Mouse (Mus musculus): ENCODE results near the gene Chn2. TPM values are rescaled to one million over a fixed set of nuclear protein-coding genes. Genes with fewer than 3 reads are reported as not detected.

Gene Chn2
- polyA plus RNA-seq, 1 experiment from 2014 or later, result 9.8 TPM

- Histone ChIP-seq H3K27ac (replicated peaks; ENCODE audit: low read depth, low read length) (no peak overlapping the region), H3K36me3 (ENCODE audit: control insufficient read depth, insufficient read depth, low read length) (no peaks in the 10 kb centered on the region), H3K9me3 (ENCODE audit: control insufficient read depth, low read length) (no peaks in the 10 kb centered on the region), H3K4me1 (ENCODE audit: control insufficient read depth, insufficient read depth, low read length) (peaks cover 6% of the 10 kb centered on the region; the same call in 1 of the 2 replicates), H3K4me2 (ENCODE audit: low read depth, severe bottlenecking) (no peak overlapping the region), H3K4me3 (ENCODE audit: low read depth, low read length) (no peak overlapping the region), H3K27me3 (ENCODE audit: control insufficient read depth, insufficient read depth, low read length) (no peaks in the 10 kb centered on the region), H3K9ac (ENCODE audit: low read length) (no peak overlapping the region; the same call in 1 of the 2 replicates)
- ATAC-seq (ENCODE audit: insufficient number of reproducible peaks, low FRiP score, low TSS enrichment, low read depth) (no peak), DNase-seq (ENCODE audit: low spot score) (no peak)
- 33% methylated on average over 13 of the region's 13 CpGs for WGBS
Observed at GRCm38 (mm10) chr6:54119885-54120666, 80.7 kb downstream of the Chn2 start.

- no peak overlapping the region for H3K4me2 ChIP-seq (ENCODE audit: low read depth, severe bottlenecking)
- WGBS, result 74% methylated on average over 5 of the region's 5 CpGs
- no peak for DNase-seq (ENCODE audit: low spot score)
- H3K27me3 ChIP-seq (ENCODE audit: control insufficient read depth, insufficient read depth, low read length), result no peaks in the 10 kb centered on the region
- H3K9me3 ChIP-seq (ENCODE audit: control insufficient read depth, low read length), result no peaks in the 10 kb centered on the region
- H3K27ac ChIP-seq (replicated peaks; ENCODE audit: low read depth, low read length), result no peak overlapping the region
- H3K4me1 ChIP-seq (ENCODE audit: control insufficient read depth, insufficient read depth, low read length), result peaks cover 6% of the 10 kb centered on the region; the same call in 1 of the 2 replicates
- ATAC-seq (ENCODE audit: insufficient number of reproducible peaks, low FRiP score, low TSS enrichment, low read depth), result no peak
- no peak overlapping the region for H3K9ac ChIP-seq (ENCODE audit: low read length)
- H3K36me3 ChIP-seq (ENCODE audit: control insufficient read depth, insufficient read depth, low read length), result no peaks in the 10 kb centered on the region
- H3K4me3 ChIP-seq (ENCODE audit: low read depth, low read length), result no peak overlapping the region
Observed at GRCm38 (mm10) chr6:54120889-54121288, 81.5 kb downstream of the Chn2 start.

- DNase-seq (ENCODE audit: low spot score), result no peak
- H3K9ac ChIP-seq (ENCODE audit: low read length), result no peak overlapping the region
- no peak overlapping the region for H3K4me2 ChIP-seq (ENCODE audit: low read depth, severe bottlenecking)
- H3K9me3 ChIP-seq (ENCODE audit: control insufficient read depth, low read length), result no peaks in the 10 kb centered on the region
- H3K27ac ChIP-seq (replicated peaks; ENCODE audit: low read depth, low read length), result no peak overlapping the region
- H3K36me3 ChIP-seq (ENCODE audit: control insufficient read depth, insufficient read depth, low read length), result no peaks in the 10 kb centered on the region
- WGBS, result 75% methylated on average over 3 of the region's 3 CpGs
- no peaks in the 10 kb centered on the region for H3K27me3 ChIP-seq (ENCODE audit: control insufficient read depth, insufficient read depth, low read length)
- H3K4me3 ChIP-seq (ENCODE audit: low read depth, low read length), result no peak overlapping the region
- ATAC-seq (ENCODE audit: insufficient number of reproducible peaks, low FRiP score, low TSS enrichment, low read depth), result no peak
- peaks cover 6% of the 10 kb centered on the region; the same call in 1 of the 2 replicates for H3K4me1 ChIP-seq (ENCODE audit: control insufficient read depth, insufficient read depth, low read length)
Observed at GRCm38 (mm10) chr6:54124519-54124918, 85.2 kb downstream of the Chn2 start.

- no peak for ATAC-seq (ENCODE audit: insufficient number of reproducible peaks, low FRiP score, low TSS enrichment, low read depth)
Observed at GRCm38 (mm10) chr6:54125536-54125935, 86.2 kb downstream of the Chn2 start.

GRCm38 (mm10) chr6:54126225-54126992 is 87.1 kb downstream of the Chn2 start:
- no peaks in the 10 kb centered on the region for H3K4me1 ChIP-seq (ENCODE audit: control insufficient read depth, insufficient read depth, low read length)
- DNase-seq (ENCODE audit: low spot score) (no peak), ATAC-seq (ENCODE audit: insufficient number of reproducible peaks, low FRiP score, low TSS enrichment, low read depth) (no peak)
- no peaks in the 10 kb centered on the region for H3K36me3 ChIP-seq (ENCODE audit: control insufficient read depth, insufficient read depth, low read length)
- H3K9me3 ChIP-seq (ENCODE audit: control insufficient read depth, low read length), result no peaks in the 10 kb centered on the region
- H3K27me3 ChIP-seq (ENCODE audit: control insufficient read depth, insufficient read depth, low read length), result no peaks in the 10 kb centered on the region
- 88% methylated on average over 9 of the region's 9 CpGs for WGBS
- H3K4me3 ChIP-seq (ENCODE audit: low read depth, low read length), result no peak overlapping the region
- H3K27ac ChIP-seq (replicated peaks; ENCODE audit: low read depth, low read length), result no peak overlapping the region
- no peak overlapping the region for H3K4me2 ChIP-seq (ENCODE audit: low read depth, severe bottlenecking)
- H3K9ac ChIP-seq (ENCODE audit: low read length), result no peak overlapping the region

More at GRCm38 (mm10) chr6:54125536-54125935, 86.2 kb downstream of the Chn2 start:
- DNase-seq (ENCODE audit: low spot score), result no peak
- Histone ChIP-seq H3K27me3 (ENCODE audit: control insufficient read depth, insufficient read depth, low read length) (no peaks in the 10 kb centered on the region), H3K4me3 (ENCODE audit: low read depth, low read length) (no peak overlapping the region), H3K4me1 (ENCODE audit: control insufficient read depth, insufficient read depth, low read length) (0 out of 2 replicates have a peak, but pooled peaks cover 2% of the 10 kb centered on the region), H3K36me3 (ENCODE audit: control insufficient read depth, insufficient read depth, low read length) (no peaks in the 10 kb centered on the region), H3K4me2 (ENCODE audit: low read depth, severe bottlenecking) (no peak overlapping the region), H3K9me3 (ENCODE audit: control insufficient read depth, low read length) (no peaks in the 10 kb centered on the region), H3K27ac (replicated peaks; ENCODE audit: low read depth, low read length) (no peak overlapping the region), H3K9ac (ENCODE audit: low read length) (no peak overlapping the region)
- 70% methylated on average over 5 of the region's 5 CpGs for WGBS

- ATAC-seq (ENCODE audit: insufficient number of reproducible peaks, low FRiP score, low TSS enrichment, low read depth), result no peak
Observed at GRCm38 (mm10) chr6:54126993-54127697, 87.8 kb downstream of the Chn2 start.

GRCm38 (mm10) chr6:54128702-54129101 is 89.3 kb downstream of the Chn2 start:
- H3K9ac ChIP-seq (ENCODE audit: low read length), result no peak overlapping the region
- H3K4me3 ChIP-seq (ENCODE audit: low read depth, low read length), result no peak overlapping the region
- H3K27me3 ChIP-seq (ENCODE audit: control insufficient read depth, insufficient read depth, low read length), result no peaks in the 10 kb centered on the region
- 64% methylated on average over 1 of the region's 1 CpGs for WGBS
- no peak overlapping the region for H3K4me2 ChIP-seq (ENCODE audit: low read depth, severe bottlenecking)
- H3K27ac ChIP-seq (replicated peaks; ENCODE audit: low read depth, low read length), result no peak overlapping the region
- ATAC-seq (ENCODE audit: insufficient number of reproducible peaks, low FRiP score, low TSS enrichment, low read depth), result no peak
- no peaks in the 10 kb centered on the region for H3K4me1 ChIP-seq (ENCODE audit: control insufficient read depth, insufficient read depth, low read length)
- no peaks in the 10 kb centered on the region for H3K36me3 ChIP-seq (ENCODE audit: control insufficient read depth, insufficient read depth, low read length)
- no peak for DNase-seq (ENCODE audit: low spot score)
- no peaks in the 10 kb centered on the region for H3K9me3 ChIP-seq (ENCODE audit: control insufficient read depth, low read length)

More at GRCm38 (mm10) chr6:54126993-54127697, 87.8 kb downstream of the Chn2 start:
- H3K4me3 ChIP-seq (ENCODE audit: low read depth, low read length), result no peak overlapping the region
- H3K4me2 ChIP-seq (ENCODE audit: low read depth, severe bottlenecking), result no peak overlapping the region; the same call in 1 of the 2 replicates
- no peaks in the 10 kb centered on the region for H3K27me3 ChIP-seq (ENCODE audit: control insufficient read depth, insufficient read depth, low read length)
- H3K9me3 ChIP-seq (ENCODE audit: control insufficient read depth, low read length), result no peaks in the 10 kb centered on the region
- WGBS, result 86% methylated on average over 11 of the region's 11 CpGs
- H3K36me3 ChIP-seq (ENCODE audit: control insufficient read depth, insufficient read depth, low read length), result no peaks in the 10 kb centered on the region
- H3K9ac ChIP-seq (ENCODE audit: low read length), result no peak overlapping the region
- H3K4me1 ChIP-seq (ENCODE audit: control insufficient read depth, insufficient read depth, low read length), result no peaks in the 10 kb centered on the region
- DNase-seq (ENCODE audit: low spot score), result no peak
- no peak overlapping the region for H3K27ac ChIP-seq (replicated peaks; ENCODE audit: low read depth, low read length)

- H3K27me3 ChIP-seq (ENCODE audit: control insufficient read depth, insufficient read depth, low read length), result no peaks in the 10 kb centered on the region
Observed at GRCm38 (mm10) chr6:54129570-54129969, 90.2 kb downstream of the Chn2 start.

More at GRCm38 (mm10) chr6:54129570-54129969, 90.2 kb downstream of the Chn2 start:
- Histone ChIP-seq H3K36me3 (ENCODE audit: control insufficient read depth, insufficient read depth, low read length) (no peaks in the 10 kb centered on the region), H3K4me1 (ENCODE audit: control insufficient read depth, insufficient read depth, low read length) (no peaks in the 10 kb centered on the region), H3K9me3 (ENCODE audit: control insufficient read depth, low read length) (no peaks in the 10 kb centered on the region), H3K9ac (ENCODE audit: low read length) (no peak overlapping the region), H3K4me3 (ENCODE audit: low read depth, low read length) (no peak overlapping the region), H3K4me2 (ENCODE audit: low read depth, severe bottlenecking) (no peak overlapping the region), H3K27ac (replicated peaks; ENCODE audit: low read depth, low read length) (no peak overlapping the region)
- DNase-seq (ENCODE audit: low spot score) (no peak), ATAC-seq (ENCODE audit: insufficient number of reproducible peaks, low FRiP score, low TSS enrichment, low read depth) (no peak)
- WGBS, result 85% methylated on average over 2 of the region's 2 CpGs

Data from limb, embryonic 11.5 days (tissue).